8 mouse cellular contexts compared by ENCODE assay signal in genomic region chr19:7103993-7104401, GRCm38 (mm10). TPM values are rescaled to one million over a fixed set of nuclear protein-coding genes. Genes with fewer than 3 reads are reported as not detected.
DNase-seq lines count a peak whose midpoint lies in the region; ATAC-seq and TF ChIP-seq lines count a peak whose summit lies in the region.

No protein-coding gene starts in this region.

- H3K9ac ChIP-seq in forebrain, embryonic 15.5 days (replicated peaks): no peak overlapping the region
- H3K9ac ChIP-seq in hindbrain, embryonic 15.5 days: no peak overlapping the region
- peak overlapping the region; percentile 49 for H3K9ac ChIP-seq in midbrain, embryonic 11.5 days (ENCODE audit: low read length)

- TF ChIP-seq CTCF in thymus, adult 2 months (IDR thresholded peaks at IDR 0.05; ENCODE audit: borderline replicate concordance, control insufficient read depth, extremely low read depth, insufficient read depth, low read length, poor library complexity): no peak
- TF ChIP-seq CTCF in left cerebral cortex, adult 2 months (IDR thresholded peaks at IDR 0.05): no peak; the same call in 1 of the 2 replicates

- no peak for TF ChIP-seq POLR2A in thymus, adult 2 months (IDR thresholded peaks at IDR 0.05; ENCODE audit: control insufficient read depth, extremely low read depth, insufficient read depth, low read length, poor library complexity)

- intact Hi-C loops in heart, postnatal 25 days (cut with DNase I): no loop called here
- intact Hi-C loops in left cerebral cortex, adult 2 months (cut with DNase I): no loop called here

- no peaks in the 10 kb centered on the region for H3K9me3 ChIP-seq in forebrain, embryonic 15.5 days
- H3K9me3 ChIP-seq in hindbrain, embryonic 15.5 days: no peaks in the 10 kb centered on the region
- no peaks in the 10 kb centered on the region for H3K9me3 ChIP-seq in midbrain, embryonic 11.5 days (ENCODE audit: control insufficient read depth, low read length)

- ATAC-seq in forebrain, embryonic 15.5 days (replicated peaks): no peak
- ATAC-seq in hindbrain, embryonic 15.5 days (ENCODE audit: low FRiP score, low read depth): peak; percentile 43
- peak; percentile 65; the same call in 1 of the 2 replicates for ATAC-seq in midbrain, embryonic 11.5 days (ENCODE audit: low FRiP score)

- no peak overlapping the region for H3K27ac ChIP-seq in forebrain, embryonic 15.5 days (replicated peaks)
- no peak overlapping the region; the same call in 1 of the 2 replicates for H3K27ac ChIP-seq in hindbrain, embryonic 15.5 days (replicated peaks)
- peak overlapping the region; percentile 61 for H3K27ac ChIP-seq in midbrain, embryonic 11.5 days (ENCODE audit: low read depth, low read length)
- no peak overlapping the region for H3K27ac ChIP-seq in thymus, adult 2 months (ENCODE audit: control insufficient read depth, insufficient read depth, low read length)
- H3K27ac ChIP-seq in left cerebral cortex, adult 2 months: no peak overlapping the region; the same call in 1 of the 2 replicates

- no peaks in the 10 kb centered on the region for H3K27me3 ChIP-seq in forebrain, embryonic 15.5 days
- H3K27me3 ChIP-seq in hindbrain, embryonic 15.5 days: 0 out of 2 replicates have a peak, but pooled peaks cover 2% of the 10 kb centered on the region
- peaks cover 4% of the 10 kb centered on the region; the same call in 1 of the 2 replicates for H3K27me3 ChIP-seq in midbrain, embryonic 11.5 days (ENCODE audit: control insufficient read depth, insufficient read depth, low read length)
- no peaks in the 10 kb centered on the region for H3K27me3 ChIP-seq in thymus, adult 2 months (ENCODE audit: control insufficient read depth, insufficient read depth, low read length)

- 0 out of 2 replicates have a peak overlapping the region, but pooled peaks have one; percentile 13 for H3K4me2 ChIP-seq in forebrain, embryonic 15.5 days (replicated peaks)
- H3K4me2 ChIP-seq in hindbrain, embryonic 15.5 days: peak overlapping the region; percentile 11; the same call in 1 of the 2 replicates
- H3K4me2 ChIP-seq in midbrain, embryonic 11.5 days: peak overlapping the region; percentile 26

- 18% methylated on average over 19 of the region's 19 CpGs for WGBS in forebrain, embryonic 15.5 days
- WGBS in hindbrain, embryonic 15.5 days: 11% methylated on average over 19 of the region's 19 CpGs
- WGBS in midbrain, embryonic 11.5 days: 14% methylated on average over 19 of the region's 19 CpGs
- 90% methylated on average over 19 of the region's 19 CpGs for WGBS in thymus, adult 2 months

- peak; percentile 96 for DNase-seq in heart, adult 11 months
- no peak for DNase-seq in heart, postnatal 25 days (ENCODE audit: low spot score)
- peak; percentile 94 for DNase-seq in midbrain, embryonic 11.5 days (ENCODE audit: low spot score, missing footprints)
- no peak for DNase-seq in thymus, adult 2 months
- DNase-seq in left cerebral cortex, adult 2 months (ENCODE audit: extremely low spot score in 1 of 2, low spot score in 2 of 2): no peak
- DNase-seq in cerebellum, postnatal 4 days (ENCODE audit: low spot score in 2 of 2): no peak

- no peaks in the 10 kb centered on the region for H3K36me3 ChIP-seq in forebrain, embryonic 15.5 days
- H3K36me3 ChIP-seq in hindbrain, embryonic 15.5 days: no peaks in the 10 kb centered on the region
- H3K36me3 ChIP-seq in midbrain, embryonic 11.5 days (ENCODE audit: control insufficient read depth, insufficient read depth, low read length): no peaks in the 10 kb centered on the region
- H3K36me3 ChIP-seq in thymus, adult 2 months (ENCODE audit: control insufficient read depth, insufficient read depth, low read length): no peaks in the 10 kb centered on the region

- H3K4me1 ChIP-seq in forebrain, embryonic 15.5 days: peaks cover 47% of the 10 kb centered on the region
- H3K4me1 ChIP-seq in hindbrain, embryonic 15.5 days (replicated peaks): peaks cover 52% of the 10 kb centered on the region
- H3K4me1 ChIP-seq in midbrain, embryonic 11.5 days (ENCODE audit: control insufficient read depth, insufficient read depth, low read length): peaks cover 38% of the 10 kb centered on the region
- H3K4me1 ChIP-seq in thymus, adult 2 months (replicated peaks; ENCODE audit: control insufficient read depth, insufficient read depth, low read length): no peaks in the 10 kb centered on the region

- H3K4me3 ChIP-seq in forebrain, embryonic 15.5 days: no peak overlapping the region
- H3K4me3 ChIP-seq in hindbrain, embryonic 15.5 days: no peak overlapping the region
- H3K4me3 ChIP-seq in midbrain, embryonic 11.5 days (ENCODE audit: low read depth, low read length): 0 out of 2 replicates have a peak overlapping the region, but pooled peaks have one; percentile 2
- H3K4me3 ChIP-seq in thymus, adult 2 months (ENCODE audit: control insufficient read depth, insufficient read depth, low read length): no peak overlapping the region
- no peak overlapping the region for H3K4me3 ChIP-seq in left cerebral cortex, adult 2 months

RNA-seq across cellular contexts. Expression of gene Flrt1, which starts 1.5 kb away (rescaled TPM):
- 1 to 10 TPM; 1.1 to 1.4 TPM for total RNA-seq in heart, postnatal 25 days (2021)
- polyA plus RNA-seq in forebrain, embryonic 15.5 days (2015; fragmentation: Nextera tagmentation; extraction: Ambion mirVana): 14.9 and 18.9 TPM in 2 replicates
- polyA plus RNA-seq in hindbrain, embryonic 15.5 days (2015; fragmentation: Nextera tagmentation; extraction: Ambion mirVana): 9.8 and 11.1 TPM in 2 replicates
- polyA plus RNA-seq in midbrain, embryonic 11.5 days (2014; fragmentation: Nextera tagmentation; extraction: Ambion mirVana): 7.5 and 8.2 TPM in 2 replicates
- polyA plus RNA-seq in thymus, adult 2 months (2012; rRNA removed): 0.59 and 0.64 TPM in 2 replicates
- 10 to 100 TPM; 41.4 to 43.0 TPM for total RNA-seq in left cerebral cortex, adult 2 months (2021)

RNA-seq across cellular contexts. Expression of gene Macrod1, which starts 47.4 kb away (rescaled TPM):
- total RNA-seq in heart, postnatal 25 days (2021): 100 to 1,000 TPM; 240 to 243 TPM
- 5.8 and 6.0 TPM in 2 replicates for polyA plus RNA-seq in forebrain, embryonic 15.5 days (2015; fragmentation: Nextera tagmentation; extraction: Ambion mirVana)
- polyA plus RNA-seq in hindbrain, embryonic 15.5 days (2015; fragmentation: Nextera tagmentation; extraction: Ambion mirVana): 5.5 and 6.1 TPM in 2 replicates
- polyA plus RNA-seq in midbrain, embryonic 11.5 days (2014; fragmentation: Nextera tagmentation; extraction: Ambion mirVana): 2.2 and 3.0 TPM in 2 replicates
- 37.5 and 49.3 TPM in 2 replicates for polyA plus RNA-seq in thymus, adult 2 months (2012; rRNA removed)
- 10 to 100 TPM; 13.3 to 15.7 TPM for total RNA-seq in left cerebral cortex, adult 2 months (2021)

Comparison
In these comparisons a context has a peak if more than half of its experiments do, and no peak if none do; other contexts are left out.
1. DNase-seq: peak in heart, adult 11 months (single experiment) and midbrain, embryonic 11.5 days (single experiment); none in heart, postnatal 25 days (single experiment), thymus, adult 2 months (single experiment), left cerebral cortex, adult 2 months (0 of 2) and cerebellum, postnatal 4 days (0 of 2).
2. Peak in every context shown above with its lines, with median percentiles within 50 percentile points of each other: H3K4me2 ChIP-seq.